Mouse (Mus musculus) bone marrow macrophage, adult 2 months (primary cell): ENCODE results near the gene Trim2.

ENCODE experiments used
- CTCF ChIP-seq: IDR thresholded peaks from 2 replicates; pipeline ENCODE4 v1.5.1; 2012; ENCODE audit warnings: low read depth, mild to moderate bottlenecking, low read length, moderate library complexity
- POLR2A ChIP-seq: IDR thresholded peaks from 2 replicates; pipeline ENCODE4 v1.6.1; 2012; ENCODE audit warnings: mild to moderate bottlenecking, low read depth, low read length, borderline replicate concordance

DNA sequence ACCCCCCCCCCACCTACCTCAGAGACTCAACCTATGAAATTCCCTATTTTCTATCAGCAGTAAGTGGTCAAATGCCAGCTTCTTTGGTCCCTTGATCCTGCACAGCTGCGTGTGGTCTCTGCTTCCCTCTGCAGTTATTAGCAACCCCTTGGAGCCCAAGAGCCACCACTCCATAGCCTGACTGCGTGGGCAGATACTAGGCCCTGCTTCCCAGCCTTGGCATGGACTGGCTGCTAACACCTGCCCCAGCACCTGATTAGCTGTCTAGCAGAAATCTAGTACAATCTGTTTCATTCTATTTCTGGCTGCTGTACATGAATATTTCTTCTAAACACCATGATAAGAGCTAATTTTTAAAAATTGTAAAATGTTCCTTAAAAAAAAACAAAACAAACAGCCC is 10.0 kb downstream of the Trim2 start:
- TF ChIP-seq CTCF = no peak
- TF ChIP-seq POLR2A = no peak
